Mouse (Mus musculus) embryonic facial prominence, embryonic 10.5 days (tissue): ENCODE measurements around the gene Twf2. TPM values are rescaled to one million over a fixed set of nuclear protein-coding genes. Genes with fewer than 3 reads are reported as not detected.

Experiments used
- DNase-seq: peaks from one replicate; pipeline ENCODE4 v3.0.0-alpha.2; 2017; ENCODE audit warnings: low spot score
- H3K27ac ChIP-seq: fragments of 300-500 bp; sonication (generic); replicated peaks from 2 replicates; pipeline ENCODE4 v1.5.1; 2016; ENCODE audit warnings: mild to moderate bottlenecking
- H3K27me3 ChIP-seq: fragments of 300-500 bp; sonication (generic); replicated peaks from 2 replicates; pipeline ENCODE4 v1.6.1; 2016; ENCODE audit warnings: low read depth, mild to moderate bottlenecking; ENCODE audit not compliant: poor library complexity, severe bottlenecking
- H3K36me3 ChIP-seq: fragments of 300-500 bp; sonication (generic); replicated peaks from 2 replicates; pipeline ENCODE4 v1.6.1; 2016; ENCODE audit warnings: mild to moderate bottlenecking, moderate library complexity
- H3K4me1 ChIP-seq: fragments of 300-500 bp; sonication (generic); 2 replicates; pipeline ENCODE4 v1.6.1; 2016
- H3K4me3 ChIP-seq: fragments of 300-500 bp; sonication (generic); 2 replicates; pipeline ENCODE4 v1.5.1; 2016; ENCODE audit warnings: mild to moderate bottlenecking, moderate library complexity
- H3K9me3 ChIP-seq: fragments of 300-500 bp; sonication (generic); 2 replicates; pipeline ENCODE4 v1.6.1; 2016; ENCODE audit warnings: mild to moderate bottlenecking
- WGBS: fragments of 180-500 bp; shearing (Covaris S2); methylation state at CpG from one replicate; pipeline ENCODE4 v1.1.7; 2016; 5-methylcytosine and 5-hydroxymethylcytosine counted together
- microRNA counts: library from miRNA; unstranded; fragments of <30 nt; microRNA quantifications from one replicate; lab custom pipeline; 2017
- microRNA-seq: library from miRNA; unstranded; fragments of <30 nt; microRNA quantifications from one replicate; pipeline ENCODE4, GENCODE M21; 2017
- polyA plus RNA-seq: library from polyadenylated mRNA; unstranded; fragments of >200 nt; fragmentation: Nextera tagmentation; extraction: Ambion mirVana; gene quantifications from 2 replicates; pipeline ENCODE4 v1.2.1, GENCODE M21; 2016

The Twf2 gene
- polyA plus RNA-seq, 1 experiment from 2014 or later: 74.7 TPM

DNA sequence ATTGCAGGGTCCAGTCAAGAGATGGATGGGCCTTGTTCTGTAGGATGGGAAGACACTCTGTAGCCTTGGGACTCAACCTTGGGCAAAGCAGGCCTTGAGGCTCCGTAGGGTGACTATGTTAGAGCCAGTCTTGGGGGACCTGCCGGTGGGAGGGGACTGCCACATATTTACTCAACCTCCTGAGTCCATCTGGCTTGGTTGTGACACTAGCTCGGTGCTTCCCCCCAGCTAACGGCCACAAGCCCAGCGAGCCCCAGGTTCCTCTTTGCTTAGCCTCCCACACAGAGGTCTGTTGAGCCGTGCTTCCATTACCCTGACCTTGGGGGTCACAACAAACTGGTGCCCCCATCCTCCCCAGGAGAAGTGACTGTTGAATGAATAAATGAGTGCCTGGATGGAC is 58.1 kb downstream of the Twf2 start:
- WGBS: 88% methylated on average over 6 of the region's 6 CpGs
- 0 out of 2 replicates have a peak, but pooled peaks cover 8% of the 10 kb centered on the region for H3K27me3 ChIP-seq
- no peak overlapping the region for H3K4me3 ChIP-seq
- no peaks in the 10 kb centered on the region for H3K9me3 ChIP-seq
- H3K4me1 ChIP-seq: peaks cover 6% of the 10 kb centered on the region; the same call in 1 of the 2 replicates
- no peak for DNase-seq
- H3K27ac ChIP-seq: no peak overlapping the region
- no peaks in the 10 kb centered on the region for H3K36me3 ChIP-seq

DNA sequence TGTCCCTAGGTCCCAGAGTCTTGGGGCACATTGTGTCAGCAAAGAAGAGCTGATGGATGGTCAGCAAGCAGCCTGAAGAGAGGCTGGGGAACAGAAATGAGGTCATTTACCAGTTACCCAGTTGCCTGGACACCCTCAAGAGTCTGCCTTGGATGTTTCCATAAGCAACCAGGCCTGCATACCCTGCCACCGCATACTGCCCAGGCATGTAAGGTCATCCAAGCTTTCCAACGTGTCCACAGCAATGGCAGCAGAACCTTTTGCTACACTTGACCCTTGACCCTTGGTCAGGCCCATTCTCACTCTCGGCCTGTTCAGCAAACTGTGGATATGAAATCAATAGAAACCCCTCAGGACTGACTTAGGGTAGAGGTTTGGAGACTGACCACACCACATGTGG is 58.6 kb downstream of the Twf2 start:
- no peaks in the 10 kb centered on the region for H3K36me3 ChIP-seq
- no peak for DNase-seq
- WGBS: 84% methylated on average over 3 of the region's 3 CpGs

DNA sequence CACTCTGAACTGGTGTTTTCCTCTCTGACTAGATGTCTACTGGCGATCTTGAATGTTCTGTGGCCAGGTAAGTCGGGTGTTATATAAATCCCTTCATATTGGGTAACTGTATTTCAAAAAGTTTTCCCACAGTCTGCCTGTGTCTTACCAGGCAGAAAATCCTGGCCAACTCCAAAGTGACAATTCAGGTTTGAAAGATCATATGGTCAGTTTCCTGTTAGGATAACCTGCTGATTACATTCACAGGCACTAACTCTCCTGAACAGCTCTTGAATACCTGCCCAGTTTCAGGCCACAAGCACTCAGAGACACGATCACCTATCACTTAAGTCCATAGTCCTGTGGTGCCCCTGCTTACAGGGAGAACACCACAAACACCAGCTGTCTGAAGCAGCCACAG is 59.2 kb downstream of the Twf2 start:
- H3K27me3 ChIP-seq: 0 out of 2 replicates have a peak, but pooled peaks cover 1% of the 10 kb centered on the region
- H3K4me1 ChIP-seq: peaks cover 6% of the 10 kb centered on the region; the same call in 1 of the 2 replicates
- H3K9me3 ChIP-seq: no peaks in the 10 kb centered on the region
- no peak overlapping the region for H3K27ac ChIP-seq
- WGBS: 86% methylated on average over 3 of the region's 3 CpGs
- H3K36me3 ChIP-seq: no peaks in the 10 kb centered on the region
- no peak overlapping the region for H3K4me3 ChIP-seq
- no peak for DNase-seq

More for the DNA sequence above, 58.6 kb downstream of the Twf2 start:
- no peak overlapping the region for H3K4me3 ChIP-seq
- H3K4me1 ChIP-seq: peaks cover 6% of the 10 kb centered on the region; the same call in 1 of the 2 replicates
- H3K27ac ChIP-seq: no peak overlapping the region
- H3K27me3 ChIP-seq: 0 out of 2 replicates have a peak, but pooled peaks cover 5% of the 10 kb centered on the region
- H3K9me3 ChIP-seq: no peaks in the 10 kb centered on the region

DNA sequence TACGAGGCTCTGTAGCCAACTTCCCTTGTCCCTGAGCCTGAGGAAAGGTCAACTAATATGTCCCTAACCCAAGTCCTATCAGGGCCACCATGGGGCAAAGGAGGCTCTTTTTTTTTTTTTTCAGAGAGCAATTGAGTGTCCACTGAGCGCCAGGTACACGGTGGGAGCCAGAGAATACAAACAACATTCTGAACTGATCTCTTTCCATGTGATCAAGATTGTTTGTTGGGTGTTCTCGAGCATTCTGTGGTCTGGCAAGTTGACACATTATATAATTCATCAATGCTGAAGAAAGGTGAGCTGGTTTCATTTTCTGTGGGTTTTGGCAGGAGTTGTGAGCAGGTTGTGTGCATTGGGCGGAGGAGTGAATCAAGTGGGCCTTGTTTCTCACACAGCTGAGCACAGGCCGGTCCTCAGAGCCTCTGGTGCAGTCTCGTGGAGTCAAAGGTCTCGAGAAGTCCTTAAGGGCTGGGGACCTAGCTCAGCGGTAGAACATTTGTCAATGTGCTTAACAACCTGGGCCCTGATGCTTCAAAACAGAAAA is 60.5 kb downstream of the Twf2 start:
- Histone ChIP-seq H3K27ac (no peak overlapping the region), H3K9me3 (no peaks in the 10 kb centered on the region), H3K4me1 (peaks cover 13% of the 10 kb centered on the region), H3K36me3 (no peaks in the 10 kb centered on the region), H3K27me3 (no peaks in the 10 kb centered on the region), H3K4me3 (no peak overlapping the region)
- WGBS: 84% methylated on average over 9 of the region's 9 CpGs
- no peak for DNase-seq

MicroRNAs encoded within 50 kb of the gene (microRNA counts, 519-probe panel; counts per million panel counts)
- 5,592 counts per million, percentile 92 among the panel's probes with 10 or more counts for microRNA mmu-let-7g (lab: Ali Mortazavi, UCI)

Small RNA genes within 50 kb of the gene (microRNA-seq; reads per million reads assigned to microRNA genes)
- gene Mir135a-1 (58.3 reads per million, percentile 43 among the genes with 10 or more reads in this experiment), gene Mirlet7g (3,563 reads per million, percentile 86 among the genes with 10 or more reads in this experiment)

Other genes starting within 250 kb of the Twf2 start
- gene Col6a5, start 242.5 kb upstream of the Twf2 start, polyA plus RNA-seq: not detected in 2 replicates
- 0.09 and 0.25 TPM in 2 replicates for gene Col6a4, start 106.3 kb upstream of the Twf2 start, polyA plus RNA-seq
- 2.4 and 2.9 TPM in 2 replicates for gene Glyctk, start 45.0 kb upstream of the Twf2 start, polyA plus RNA-seq
- 28.4 and 28.8 TPM in 2 replicates for gene Wdr82, start 32.2 kb upstream of the Twf2 start, polyA plus RNA-seq
- 50.2 and 54.1 TPM in 2 replicates for gene Ppm1m, start 3.4 kb upstream of the Twf2 start, polyA plus RNA-seq
- gene Tlr9, start 19.5 kb downstream of the Twf2 start, polyA plus RNA-seq: not detected in 2 replicates
- 72.1 and 80.7 TPM in 2 replicates for gene Alas1, start 45.5 kb downstream of the Twf2 start, polyA plus RNA-seq
- 39.9 and 46.4 TPM in 2 replicates for gene Poc1a, start 78.0 kb downstream of the Twf2 start, polyA plus RNA-seq
- 29.5 and 30.8 TPM in 2 replicates for gene Dusp7, start 165.5 kb downstream of the Twf2 start, polyA plus RNA-seq
- gene Rpl29, start 226.3 kb downstream of the Twf2 start, polyA plus RNA-seq: 1,047 and 1,078 TPM in 2 replicates
- 43.2 and 46.1 TPM in 2 replicates for gene Acy1, start 235.2 kb downstream of the Twf2 start, polyA plus RNA-seq
- gene Abhd14b, start 244.4 kb downstream of the Twf2 start, polyA plus RNA-seq: 6.0 and 6.4 TPM in 2 replicates
- gene Abhd14a, start 244.6 kb downstream of the Twf2 start, polyA plus RNA-seq: 40.1 and 40.4 TPM in 2 replicates